Mouse (Mus musculus): Measurements from ENCODE around the gene Rbm10. TPM values are rescaled to one million over a fixed set of nuclear protein-coding genes. Genes with fewer than 3 reads are reported as not detected.

Gene Rbm10
- 58.8 and 60.4 TPM in 2 replicates for polyA plus RNA-seq (2015; fragmentation: Nextera tagmentation; extraction: Ambion mirVana)

- WGBS: 14% methylated on average over 46 of the region's 49 CpGs
- ATAC-seq (ENCODE audit: insufficient number of reproducible peaks, low FRiP score, low TSS enrichment, low read depth): peak; percentile 96
- peak within 1 kb of the TSS; percentile 48 for H3K4me2 ChIP-seq (replicated peaks)
- H3K9me3 ChIP-seq (replicated peaks): no peaks in the 10 kb centered on the region
- 0 out of 2 replicates have a peak, but pooled peaks cover 4% of the 10 kb centered on the region for H3K36me3 ChIP-seq
- peak within 1 kb of the TSS; percentile 93 for H3K27ac ChIP-seq (replicated peaks)
- H3K27me3 ChIP-seq: no peaks in the 10 kb centered on the region
- peak within 1 kb of the TSS; percentile 61 for H3K4me3 ChIP-seq (replicated peaks)
- H3K4me1 ChIP-seq: no peaks in the 10 kb centered on the region
- H3K9ac ChIP-seq: peak within 1 kb of the TSS; percentile 50
Observed at GRCm38 (mm10) chrX:20617176-20617902, at the start of gene Rbm10, which contains the start of gene Ndufb11. TSS of gene Rbm10 (plus strand) at chrX:20617503. TSS of gene Ndufb11 (minus strand) at chrX:20617619.

GRCm38 (mm10) chrX:20571024-20571423 is 46.3 kb upstream of the Rbm10 start:
- no peak overlapping the region for H3K4me2 ChIP-seq (replicated peaks)
- no peaks in the 10 kb centered on the region for H3K9me3 ChIP-seq (replicated peaks)
- no peak overlapping the region for H3K4me3 ChIP-seq (replicated peaks)
- no peak for ATAC-seq (ENCODE audit: insufficient number of reproducible peaks, low FRiP score, low TSS enrichment, low read depth)
- no peaks in the 10 kb centered on the region for H3K27me3 ChIP-seq
- WGBS: 54% methylated on average over 2 of the region's 2 CpGs
- H3K4me1 ChIP-seq: no peaks in the 10 kb centered on the region
- no peak overlapping the region for H3K27ac ChIP-seq (replicated peaks)
- no peaks in the 10 kb centered on the region for H3K36me3 ChIP-seq
- no peak overlapping the region for H3K9ac ChIP-seq

- Histone ChIP-seq H3K4me3 (replicated peaks) (no peak overlapping the region), H3K4me1 (no peaks in the 10 kb centered on the region), H3K27ac (replicated peaks) (no peak overlapping the region), H3K9me3 (replicated peaks) (no peaks in the 10 kb centered on the region), H3K27me3 (no peaks in the 10 kb centered on the region), H3K9ac (no peak overlapping the region), H3K4me2 (replicated peaks) (no peak overlapping the region), H3K36me3 (no peaks in the 10 kb centered on the region)
- 73% methylated on average over 9 of the region's 9 CpGs for WGBS
- no peak for ATAC-seq (ENCODE audit: insufficient number of reproducible peaks, low FRiP score, low TSS enrichment, low read depth)
Observed at GRCm38 (mm10) chrX:20572683-20573082, 44.6 kb upstream of the Rbm10 start.

- H3K9me3 ChIP-seq (replicated peaks): no peaks in the 10 kb centered on the region
- H3K4me2 ChIP-seq (replicated peaks): no peak overlapping the region
- no peak for ATAC-seq (ENCODE audit: insufficient number of reproducible peaks, low FRiP score, low TSS enrichment, low read depth)
- no peak overlapping the region for H3K9ac ChIP-seq
- no peak overlapping the region for H3K4me3 ChIP-seq (replicated peaks)
- 76% methylated on average over 4 of the region's 4 CpGs for WGBS
- H3K27ac ChIP-seq (replicated peaks): no peak overlapping the region
- H3K27me3 ChIP-seq: no peaks in the 10 kb centered on the region
- H3K4me1 ChIP-seq: no peaks in the 10 kb centered on the region
- H3K36me3 ChIP-seq: no peaks in the 10 kb centered on the region
Observed at GRCm38 (mm10) chrX:20573927-20574326, 43.4 kb upstream of the Rbm10 start.

- 24% methylated on average over 4 of the region's 4 CpGs for WGBS
- H3K4me3 ChIP-seq (replicated peaks): no peak overlapping the region
- H3K27ac ChIP-seq (replicated peaks): no peak overlapping the region
- H3K4me1 ChIP-seq: no peaks in the 10 kb centered on the region
- ATAC-seq (ENCODE audit: insufficient number of reproducible peaks, low FRiP score, low TSS enrichment, low read depth): no peak
- H3K36me3 ChIP-seq: no peaks in the 10 kb centered on the region
- H3K9ac ChIP-seq: no peak overlapping the region
- H3K27me3 ChIP-seq: no peaks in the 10 kb centered on the region
- no peaks in the 10 kb centered on the region for H3K9me3 ChIP-seq (replicated peaks)
- no peak overlapping the region for H3K4me2 ChIP-seq (replicated peaks)
Observed at GRCm38 (mm10) chrX:20587968-20588367, 29.3 kb upstream of the Rbm10 start.

GRCm38 (mm10) chrX:20608500-20608899 is 8.8 kb upstream of the Rbm10 start:
- no peaks in the 10 kb centered on the region for H3K27me3 ChIP-seq
- H3K27ac ChIP-seq (replicated peaks): no peak overlapping the region
- H3K9me3 ChIP-seq (replicated peaks): no peaks in the 10 kb centered on the region
- 79% methylated on average over 4 of the region's 4 CpGs for WGBS
- ATAC-seq (ENCODE audit: insufficient number of reproducible peaks, low FRiP score, low TSS enrichment, low read depth): no peak
- no peak overlapping the region for H3K4me2 ChIP-seq (replicated peaks)
- H3K4me3 ChIP-seq (replicated peaks): no peak overlapping the region
- no peaks in the 10 kb centered on the region for H3K4me1 ChIP-seq
- no peaks in the 10 kb centered on the region for H3K36me3 ChIP-seq
- H3K9ac ChIP-seq: no peak overlapping the region

- Histone ChIP-seq H3K4me3 (replicated peaks) (peak overlapping the region; percentile 61), H3K4me2 (replicated peaks) (peak overlapping the region; percentile 44), H3K9me3 (replicated peaks) (no peaks in the 10 kb centered on the region), H3K4me1 (no peaks in the 10 kb centered on the region), H3K27ac (replicated peaks) (peak overlapping the region; percentile 93), H3K9ac (peak overlapping the region; percentile 50), H3K36me3 (0 out of 2 replicates have a peak, but pooled peaks cover 4% of the 10 kb centered on the region), H3K27me3 (no peaks in the 10 kb centered on the region)
- ATAC-seq (ENCODE audit: insufficient number of reproducible peaks, low FRiP score, low TSS enrichment, low read depth): peak; percentile 25; the same call in 1 of the 2 replicates
- 15% methylated on average over 17 of the region's 17 CpGs for whole genome bisulfite sequencing
Observed at GRCm38 (mm10) chrX:20616861-20617175, 485 bp upstream of the Rbm10 start.

- no peaks in the 10 kb centered on the region for H3K27me3 ChIP-seq
- ATAC-seq (ENCODE audit: insufficient number of reproducible peaks, low FRiP score, low TSS enrichment, low read depth): peak; percentile 58
- H3K36me3 ChIP-seq: 0 out of 2 replicates have a peak, but pooled peaks cover 4% of the 10 kb centered on the region
- no peaks in the 10 kb centered on the region for H3K4me1 ChIP-seq
- WGBS: 30% methylated on average over 31 of the region's 31 CpGs
- peak overlapping the region; percentile 48 for H3K4me2 ChIP-seq (replicated peaks)
- H3K9me3 ChIP-seq (replicated peaks): no peaks in the 10 kb centered on the region
- peak overlapping the region; percentile 93 for H3K27ac ChIP-seq (replicated peaks)
- peak overlapping the region; percentile 61 for H3K4me3 ChIP-seq (replicated peaks)
- H3K9ac ChIP-seq: peak overlapping the region; percentile 48
Observed at GRCm38 (mm10) chrX:20617903-20618399, 648 bp downstream of the Rbm10 start.

GRCm38 (mm10) chrX:20638141-20638540 is 20.8 kb downstream of the Rbm10 start:
- Histone ChIP-seq H3K9me3 (replicated peaks) (no peaks in the 10 kb centered on the region), H3K27me3 (no peaks in the 10 kb centered on the region), H3K4me3 (replicated peaks) (no peak overlapping the region), H3K4me2 (replicated peaks) (no peak overlapping the region), H3K36me3 (peaks cover 15% of the 10 kb centered on the region), H3K9ac (no peak overlapping the region), H3K4me1 (no peaks in the 10 kb centered on the region), H3K27ac (replicated peaks) (no peak overlapping the region)
- 97% methylated on average over 2 of the region's 2 CpGs for WGBS
- no peak for ATAC-seq (ENCODE audit: insufficient number of reproducible peaks, low FRiP score, low TSS enrichment, low read depth)

GRCm38 (mm10) chrX:20644780-20645179 is 27.5 kb downstream of the Rbm10 start:
- WGBS: 84% methylated on average over 5 of the region's 5 CpGs
- Histone ChIP-seq H3K4me1 (no peaks in the 10 kb centered on the region), H3K36me3 (peaks cover 29% of the 10 kb centered on the region), H3K4me3 (replicated peaks) (no peak overlapping the region), H3K27ac (replicated peaks) (no peak overlapping the region), H3K9ac (no peak overlapping the region), H3K27me3 (no peaks in the 10 kb centered on the region), H3K9me3 (replicated peaks) (no peaks in the 10 kb centered on the region), H3K4me2 (replicated peaks) (no peak overlapping the region)
- no peak for ATAC-seq (ENCODE audit: insufficient number of reproducible peaks, low FRiP score, low TSS enrichment, low read depth)

- Histone ChIP-seq H3K4me2 (replicated peaks) (peak overlapping the region; percentile 71), H3K36me3 (no peaks in the 10 kb centered on the region), H3K27me3 (no peaks in the 10 kb centered on the region), H3K27ac (replicated peaks) (no peak overlapping the region), H3K4me3 (replicated peaks) (peak overlapping the region; percentile 52), H3K4me1 (peaks cover 3% of the 10 kb centered on the region; the same call in 1 of the 2 replicates), H3K9me3 (replicated peaks) (no peaks in the 10 kb centered on the region), H3K9ac (no peak overlapping the region)
- ATAC-seq (ENCODE audit: insufficient number of reproducible peaks, low FRiP score, low TSS enrichment, low read depth): no peak
- WGBS: 35% methylated on average over 5 of the region's 5 CpGs
Observed at GRCm38 (mm10) chrX:20657593-20657992, 40.3 kb downstream of the Rbm10 start.

Measured in embryonic facial prominence, embryonic 15.5 days (tissue).